Mouse (Mus musculus) cerebellum, adult 11 months (tissue): ENCODE results near the gene Klf15.

Source experiments
- DNase-seq: peaks from one replicate; pipeline ENCODE4 v3.0.0; 2022

Gene Klf15

GRCm38 (mm10) chr6:90462181-90462706, at the start of gene Klf15:
Klf15 (plus strand) TSS chr6:90462576.
- DNase-seq = peak; percentile 84

GRCm38 (mm10) chr6:90422565-90422964, 39.8 kb upstream of the Klf15 start:
- DNase-seq = peak; percentile 65

GRCm38 (mm10) chr6:90425361-90425760, 37.0 kb upstream of the Klf15 start:
- no peak for DNase-seq

- no peak for DNase-seq
Measured at GRCm38 (mm10) chr6:90426003-90426402, 36.4 kb upstream of the Klf15 start.

- peak; percentile 65 for DNase-seq
Measured at GRCm38 (mm10) chr6:90428380-90428974, 33.9 kb upstream of the Klf15 start, which contains the start of gene Cfap100. Cfap100 (minus strand) TSS chr6:90428797.

GRCm38 (mm10) chr6:90429911-90430310, 32.5 kb upstream of the Klf15 start:
- no peak for DNase-seq

- no peak for DNase-seq
Measured at GRCm38 (mm10) chr6:90431487-90431886, 30.9 kb upstream of the Klf15 start.

- no peak for DNase-seq
Measured at GRCm38 (mm10) chr6:90434687-90435086, 27.7 kb upstream of the Klf15 start.

GRCm38 (mm10) chr6:90435195-90435618, 27.2 kb upstream of the Klf15 start:
- peak; percentile 80 for DNase-seq

- DNase-seq = no peak
Measured at GRCm38 (mm10) chr6:90436192-90436907, 26.0 kb upstream of the Klf15 start.

GRCm38 (mm10) chr6:90437041-90437440, 25.3 kb upstream of the Klf15 start:
- DNase-seq = no peak

- no peak for DNase-seq
Measured at GRCm38 (mm10) chr6:90446883-90447282, 15.5 kb upstream of the Klf15 start.

- DNase-seq = peak; percentile 82
Measured at GRCm38 (mm10) chr6:90450179-90450578, 12.2 kb upstream of the Klf15 start.

GRCm38 (mm10) chr6:90450697-90451096, 11.7 kb upstream of the Klf15 start:
- DNase-seq = no peak

GRCm38 (mm10) chr6:90451512-90451911, 10.9 kb upstream of the Klf15 start:
- DNase-seq = no peak

- no peak for DNase-seq
Measured at GRCm38 (mm10) chr6:90452603-90453002, 9.8 kb upstream of the Klf15 start.

GRCm38 (mm10) chr6:90453751-90454150, 8.6 kb upstream of the Klf15 start:
- no peak for DNase-seq

GRCm38 (mm10) chr6:90457421-90457820, 5.0 kb upstream of the Klf15 start:
- DNase-seq = no peak

- DNase-seq = no peak
Measured at GRCm38 (mm10) chr6:90461181-90461580, 1.2 kb upstream of the Klf15 start.

GRCm38 (mm10) chr6:90461771-90462170, 605 bp upstream of the Klf15 start:
- DNase-seq = peak; percentile 28

- no peak for DNase-seq
Measured at GRCm38 (mm10) chr6:90462841-90463227, 458 bp downstream of the Klf15 start.

GRCm38 (mm10) chr6:90463228-90463862, 969 bp downstream of the Klf15 start:
- DNase-seq = peak; percentile 65

GRCm38 (mm10) chr6:90463890-90464421, 1.6 kb downstream of the Klf15 start:
- DNase-seq = no peak
